Mouse (Mus musculus) kidney, postnatal 0 days (tissue): Measurements from ENCODE around the gene Osbpl2. TPM values are rescaled to one million over a fixed set of nuclear protein-coding genes. Genes with fewer than 3 reads are reported as not detected.

Source experiments
- ATAC-seq: fragments of 200-750 bp; cut with Nextera tagmentation; replicated peaks from 2 replicates; pipeline ENCODE4 v1.8.0; 2017; ENCODE audit warnings: low read depth, moderate number of reproducible peaks, moderate TSS enrichment, moderate library complexity; ENCODE audit not compliant: low FRiP score
- DNase-seq: peaks from one replicate; pipeline ENCODE4 v3.0.0-alpha.2; 2016; ENCODE audit warnings: low spot score
- H3K27ac ChIP-seq: fragments of 300-500 bp; sonication (generic); 2 replicates; pipeline ENCODE4 v1.5.1; 2014; ENCODE audit warnings: mild to moderate bottlenecking
- H3K27me3 ChIP-seq: fragments of 300-500 bp; sonication (generic); 2 replicates; pipeline ENCODE4 v1.6.1; 2014; ENCODE audit warnings: low read length, mixed read lengths; ENCODE audit not compliant: insufficient read depth
- H3K36me3 ChIP-seq: fragments of 300-500 bp; sonication (generic); 2 replicates; pipeline ENCODE4 v1.6.1; 2014; ENCODE audit warnings: low read length, mixed read lengths; ENCODE audit not compliant: insufficient read depth
- H3K4me1 ChIP-seq: fragments of 300-500 bp; sonication (generic); replicated peaks from 2 replicates; pipeline ENCODE4 v1.6.1; 2014; ENCODE audit warnings: antibody characterized with exemption, low read length, mixed read lengths; ENCODE audit not compliant: insufficient read depth
- H3K4me2 ChIP-seq: fragments of 300-500 bp; sonication (generic); 2 replicates; pipeline ENCODE4 v1.6.1; 2014; ENCODE audit warnings: mild to moderate bottlenecking, low read length, moderate library complexity, mixed read lengths
- H3K4me3 ChIP-seq: fragments of 300-500 bp; sonication (generic); replicated peaks from 2 replicates; pipeline ENCODE4 v1.5.1; 2014; ENCODE audit warnings: low read depth, low read length
- H3K9ac ChIP-seq: fragments of 300-500 bp; sonication (generic); 2 replicates; pipeline ENCODE4 v1.6.1; 2014; ENCODE audit warnings: low read depth, low read length
- H3K9me3 ChIP-seq: fragments of 300-500 bp; sonication (generic); replicated peaks from 2 replicates; pipeline ENCODE4 v1.6.1; 2016; ENCODE audit warnings: low read length, inconsistent platforms, mixed read lengths
- CTCF ChIP-seq: IDR thresholded peaks from 2 replicates; pipeline ENCODE4 v1.5.1; 2016; ENCODE audit warnings: antibody characterized with exemption, low read depth, mild to moderate bottlenecking, moderate library complexity
- WGBS: fragments of 180-500 bp; shearing (Covaris S2); extraction: QIAGEN DNeasy Blood & Tissue Kit; methylation state at CpG from one replicate; pipeline ENCODE4 v1.1.7; 2014; 5-methylcytosine and 5-hydroxymethylcytosine counted together
- polyA plus RNA-seq: library from polyadenylated mRNA; unstranded; fragments of >200 nt; fragmentation: Nextera tagmentation; extraction: Ambion mirVana; gene quantifications from 2 replicates; pipeline ENCODE4 v1.2.1, GENCODE M21; 2015

Gene Osbpl2
- polyA plus RNA-seq, 1 experiment from 2014 or later, result 33.4 TPM

GRCm38 (mm10) chr2:180108285-180108684 lies 10.8 kb upstream of the Osbpl2 start:
- H3K27ac ChIP-seq, result no peak overlapping the region
- H3K27me3 ChIP-seq, result peaks cover 23% of the 10 kb centered on the region
- ATAC-seq (no peak), DNase-seq (no peak)
- H3K4me2 ChIP-seq, result no peak overlapping the region
- H3K36me3 ChIP-seq, result no peaks in the 10 kb centered on the region
- H3K4me1 ChIP-seq, result peaks cover 6% of the 10 kb centered on the region
- H3K9me3 ChIP-seq, result no peaks in the 10 kb centered on the region
- no peak overlapping the region for H3K9ac ChIP-seq
- H3K4me3 ChIP-seq, result no peak overlapping the region
- WGBS, result 47% methylated on average over 6 of the region's 6 CpGs
- TF ChIP-seq CTCF, result no peak

GRCm38 (mm10) chr2:180113909-180114890 lies 4.9 kb upstream of the Osbpl2 start:
- Histone ChIP-seq H3K36me3 (no peaks in the 10 kb centered on the region), H3K27ac (no peak overlapping the region), H3K4me1 (peaks cover 15% of the 10 kb centered on the region), H3K4me3 (no peak overlapping the region), H3K9ac (no peak overlapping the region), H3K9me3 (no peaks in the 10 kb centered on the region), H3K27me3 (no peaks in the 10 kb centered on the region), H3K4me2 (no peak overlapping the region)
- 56% methylated on average over 17 of the region's 17 CpGs for WGBS
- TF ChIP-seq CTCF, result peak; percentile 42; the same call in 1 of the 2 replicates
- ATAC-seq (no peak), DNase-seq (no peak)

GRCm38 (mm10) chr2:180115279-180115678 lies 3.8 kb upstream of the Osbpl2 start:
- ATAC-seq, result no peak
- Histone ChIP-seq H3K9ac (no peak overlapping the region), H3K4me2 (no peak overlapping the region), H3K27ac (no peak overlapping the region), H3K4me3 (no peak overlapping the region), H3K27me3 (no peaks in the 10 kb centered on the region), H3K36me3 (no peaks in the 10 kb centered on the region), H3K9me3 (no peaks in the 10 kb centered on the region), H3K4me1 (peaks cover 20% of the 10 kb centered on the region)
- DNase-seq, result peak; percentile 57
- no peak for TF ChIP-seq CTCF
- WGBS, result 8% methylated on average over 6 of the region's 6 CpGs

- no peaks in the 10 kb centered on the region for H3K27me3 ChIP-seq
- peaks cover 20% of the 10 kb centered on the region for H3K4me1 ChIP-seq
- no peak overlapping the region for H3K9ac ChIP-seq
- ATAC-seq (no peak), DNase-seq (no peak)
- no peak overlapping the region for H3K27ac ChIP-seq
- no peak for TF ChIP-seq CTCF
- H3K36me3 ChIP-seq, result no peaks in the 10 kb centered on the region
- H3K9me3 ChIP-seq, result no peaks in the 10 kb centered on the region
- no peak overlapping the region for H3K4me3 ChIP-seq
- 63% methylated on average over 10 of the region's 10 CpGs for WGBS
- H3K4me2 ChIP-seq, result no peak overlapping the region
Measured at GRCm38 (mm10) chr2:180116081-180116493, 3.0 kb upstream of the Osbpl2 start.

- Histone ChIP-seq H3K36me3 (no peaks in the 10 kb centered on the region), H3K4me3 (no peak overlapping the region), H3K4me1 (peaks cover 20% of the 10 kb centered on the region), H3K4me2 (no peak overlapping the region), H3K9ac (no peak overlapping the region), H3K9me3 (no peaks in the 10 kb centered on the region), H3K27me3 (no peaks in the 10 kb centered on the region), H3K27ac (no peak overlapping the region)
- 70% methylated on average over 8 of the region's 8 CpGs for WGBS
- DNase-seq (no peak), ATAC-seq (no peak)
- TF ChIP-seq CTCF, result no peak
Measured at GRCm38 (mm10) chr2:180116741-180117484, 2.2 kb upstream of the Osbpl2 start.

- Histone ChIP-seq H3K9ac (0 out of 2 replicates have a peak overlapping the region, but pooled peaks have one; percentile 13), H3K27ac (no peak overlapping the region), H3K4me1 (peaks cover 20% of the 10 kb centered on the region), H3K27me3 (no peaks in the 10 kb centered on the region), H3K36me3 (no peaks in the 10 kb centered on the region), H3K4me2 (no peak overlapping the region), H3K9me3 (no peaks in the 10 kb centered on the region), H3K4me3 (no peak overlapping the region)
- DNase-seq, result peak; percentile 42
- no peak for ATAC-seq
- TF ChIP-seq CTCF, result no peak
- WGBS, result 11% methylated on average over 13 of the region's 13 CpGs
Measured at GRCm38 (mm10) chr2:180117485-180118194, 1.5 kb upstream of the Osbpl2 start.
